Mouse (Mus musculus): ENCODE results near the gene Cdiptos. TPM values are rescaled to one million over a fixed set of nuclear protein-coding genes. Genes with fewer than 3 reads are reported as not detected.
A peak's percentile ranks its signal among the peaks of the same experiment; 100 is the strongest.

The Cdiptos gene
- total RNA-seq, 2 experiments from 2014 or later = not detected

GRCm38 (mm10) chr7:126950647-126951615, 25.0 kb downstream of the Cdiptos start:
- DNase-seq (ENCODE audit: low spot score in 2 of 2) = peak in 1 of 2 experiments; percentile 21
- Histone ChIP-seq H3K27ac (peak overlapping the region; percentile 96), H3K4me3 (peak overlapping the region; percentile 67)
- TF ChIP-seq CTCF (conservative IDR thresholded peaks at IDR 0.05) = no peak

GRCm38 (mm10) chr7:126949793-126950646, 25.9 kb downstream of the Cdiptos start, which contains the start of gene Sez6l2:
Gene Sez6l2, plus strand, starts transcription at chr7:126950563.
- H3K27ac ChIP-seq = peak within 1 kb of the TSS; percentile 96
- H3K4me3 ChIP-seq = peak within 1 kb of the TSS; percentile 67
- TF ChIP-seq CTCF (conservative IDR thresholded peaks at IDR 0.05) = 0 out of 2 replicates have a peak, but pooled peaks have one; percentile 4
- peak; percentile 77 to 91 for DNase-seq (ENCODE audit: low spot score in 2 of 2)

GRCm38 (mm10) chr7:126949403-126949792, 26.5 kb downstream of the Cdiptos start, which contains the start of gene Asphd1:
Gene Asphd1, minus strand, starts transcription at chr7:126949582.
- no peak for TF ChIP-seq CTCF (conservative IDR thresholded peaks at IDR 0.05)
- Histone ChIP-seq H3K27ac (peak within 1 kb of the TSS; percentile 96), H3K4me3 (peak within 1 kb of the TSS; percentile 67)
- DNase-seq (ENCODE audit: low spot score in 2 of 2) = peak; percentile 57 to 67

GRCm38 (mm10) chr7:126948626-126949025, 27.3 kb downstream of the Cdiptos start:
- Histone ChIP-seq H3K4me3 (peak overlapping the region; percentile 67), H3K27ac (peak overlapping the region; percentile 96)
- DNase-seq (ENCODE audit: low spot score in 2 of 2) = no peak
- TF ChIP-seq CTCF (conservative IDR thresholded peaks at IDR 0.05) = no peak

- H3K27ac ChIP-seq = peak overlapping the region; percentile 19; the same call in 1 of the 2 replicates
These were observed 29.4 kb downstream of the Cdiptos start for GRCm38 (mm10) chr7:126946530-126946929.

GRCm38 (mm10) chr7:126941801-126942200, 34.1 kb downstream of the Cdiptos start:
- Histone ChIP-seq H3K4me3 (peak overlapping the region; percentile 19; the same call in 1 of the 2 replicates), H3K27ac (peak overlapping the region; percentile 91)
- peak; percentile 44 to 67 for DNase-seq (ENCODE audit: low spot score in 2 of 2)
- TF ChIP-seq CTCF (conservative IDR thresholded peaks at IDR 0.05) = no peak

More at GRCm38 (mm10) chr7:126946530-126946929, 29.4 kb downstream of the Cdiptos start:
- no peak overlapping the region for H3K4me3 ChIP-seq
- TF ChIP-seq CTCF (conservative IDR thresholded peaks at IDR 0.05) = peak; percentile 77
- DNase-seq (ENCODE audit: low spot score in 2 of 2) = peak in 1 of 2 experiments; percentile 24

GRCm38 (mm10) chr7:126941171-126941570, 34.7 kb downstream of the Cdiptos start:
- Histone ChIP-seq H3K27ac (peak overlapping the region; percentile 91), H3K4me3 (no peak overlapping the region)
- no peak for TF ChIP-seq CTCF (conservative IDR thresholded peaks at IDR 0.05)
- peak in 1 of 2 experiments; percentile 18 for DNase-seq (ENCODE audit: low spot score in 2 of 2)

GRCm38 (mm10) chr7:126932652-126933051, 43.2 kb downstream of the Cdiptos start:
- DNase-seq (ENCODE audit: low spot score in 2 of 2) = no peak
- H3K4me3 ChIP-seq = no peak overlapping the region
- no peak for TF ChIP-seq CTCF (conservative IDR thresholded peaks at IDR 0.05)
- no peak overlapping the region for H3K27ac ChIP-seq

- Histone ChIP-seq H3K4me3 (peak overlapping the region; percentile 91), H3K27ac (peak overlapping the region; percentile 89)
- peak in 1 of 2 experiments; percentile 23 for DNase-seq (ENCODE audit: low spot score in 2 of 2)
- TF ChIP-seq CTCF (conservative IDR thresholded peaks at IDR 0.05) = no peak
These were observed 46.9 kb downstream of the Cdiptos start for GRCm38 (mm10) chr7:126929046-126929445.

- TF ChIP-seq CTCF (conservative IDR thresholded peaks at IDR 0.05) = no peak
- H3K4me3 ChIP-seq = peak within 1 kb of the TSS; percentile 91
- peak; percentile 91 to 93 for DNase-seq (ENCODE audit: low spot score in 2 of 2)
- peak within 1 kb of the TSS; percentile 89 for H3K27ac ChIP-seq
These were observed 47.4 kb downstream of the Cdiptos start, which contains the start of gene Kctd13 for GRCm38 (mm10) chr7:126928384-126929037. Gene Kctd13, plus strand, starts transcription at chr7:126928879.

GRCm38 (mm10) chr7:126926299-126926698, 49.6 kb downstream of the Cdiptos start:
- DNase-seq (ENCODE audit: low spot score in 2 of 2) = no peak
- peak overlapping the region; percentile 18; the same call in 1 of the 2 replicates for H3K27ac ChIP-seq
- TF ChIP-seq CTCF (conservative IDR thresholded peaks at IDR 0.05) = no peak
- no peak overlapping the region for H3K4me3 ChIP-seq

GRCm38 (mm10) chr7:126923999-126924398, 51.9 kb downstream of the Cdiptos start:
- TF ChIP-seq CTCF (conservative IDR thresholded peaks at IDR 0.05) = no peak
- peak overlapping the region; percentile 73 for H3K27ac ChIP-seq
- DNase-seq (ENCODE audit: low spot score in 2 of 2) = no peak
- no peak overlapping the region for H3K4me3 ChIP-seq
